Mouse (Mus musculus): ENCODE data around the gene Zbtb38. TPM values are rescaled to one million over a fixed set of nuclear protein-coding genes. Genes with fewer than 3 reads are reported as not detected.

The Zbtb38 gene
- total RNA-seq, 2 experiments from 2014 or later = 16.7 to 24.2 TPM

- no peak for DNase-seq
- intact Hi-C loops (cut with DNase I) = loop anchor here (5.0 kb wide), 1 partner anchor 58 kb away; no protein-coding TSS in a partner anchor
Observed at GRCm38 (mm10) chr9:96763847-96764631, 11.4 kb upstream of the Zbtb38 start.

- DNase-seq = no peak
- intact Hi-C loops (cut with DNase I) = loop anchor here (5.0 kb wide), 1 partner anchor 59 kb away; no protein-coding TSS in a partner anchor
Observed at GRCm38 (mm10) chr9:96763025-96763424, 10.4 kb upstream of the Zbtb38 start.

- intact Hi-C loops (cut with DNase I) = no loop called here
- peak; percentile 35 to 49 for DNase-seq
Observed at GRCm38 (mm10) chr9:96758749-96759597, 6.3 kb upstream of the Zbtb38 start.

- DNase-seq = no peak
- intact Hi-C loops (cut with DNase I) = no loop called here
Observed at GRCm38 (mm10) chr9:96756638-96757435, 4.2 kb upstream of the Zbtb38 start.

GRCm38 (mm10) chr9:96755761-96756160 is 3.1 kb upstream of the Zbtb38 start:
- intact Hi-C loops (cut with DNase I) = loop anchor here (2.0 kb wide), 1 partner anchor 81 kb away; no protein-coding TSS in a partner anchor
- no peak for DNase-seq

- DNase-seq = no peak
- intact Hi-C loops (cut with DNase I) = loop anchor here (2.0 kb wide), 1 partner anchor 80 kb away; no protein-coding TSS in a partner anchor
Observed at GRCm38 (mm10) chr9:96754625-96754969, 2.0 kb upstream of the Zbtb38 start.

- DNase-seq = no peak
- intact Hi-C loops (cut with DNase I) = loop anchor here (2.0 kb wide), 1 partner anchor 79 kb away; no protein-coding TSS in a partner anchor
Observed at GRCm38 (mm10) chr9:96753921-96754624, 1.4 kb upstream of the Zbtb38 start.

- DNase-seq = no peak
- intact Hi-C loops (cut with DNase I) = no loop called here
Observed at GRCm38 (mm10) chr9:96753392-96753791, 761 bp upstream of the Zbtb38 start.

GRCm38 (mm10) chr9:96751821-96752602 is 619 bp downstream of the Zbtb38 start:
- DNase-seq = peak in 1 of 2 experiments; percentile 17
- intact Hi-C loops (cut with DNase I) = no loop called here

- DNase-seq = no peak
- intact Hi-C loops (cut with DNase I) = no loop called here
Observed at GRCm38 (mm10) chr9:96750636-96751035, 2.0 kb downstream of the Zbtb38 start.

- intact Hi-C loops (cut with DNase I) = no loop called here
Observed at GRCm38 (mm10) chr9:96746527-96746926, 6.1 kb downstream of the Zbtb38 start.

GRCm38 (mm10) chr9:96744909-96745308 is 7.7 kb downstream of the Zbtb38 start:
- intact Hi-C loops (cut with DNase I) = no loop called here
- no peak for DNase-seq

More at GRCm38 (mm10) chr9:96746527-96746926, 6.1 kb downstream of the Zbtb38 start:
- DNase-seq = no peak

- no peak for DNase-seq
- intact Hi-C loops (cut with DNase I) = no loop called here
Observed at GRCm38 (mm10) chr9:96741365-96742085, 11.1 kb downstream of the Zbtb38 start.

GRCm38 (mm10) chr9:96740712-96741364 is 11.8 kb downstream of the Zbtb38 start:
- DNase-seq = no peak

GRCm38 (mm10) chr9:96739808-96740711 is 12.6 kb downstream of the Zbtb38 start:
- DNase-seq = no peak
- intact Hi-C loops (cut with DNase I) = no loop called here

More at GRCm38 (mm10) chr9:96740712-96741364, 11.8 kb downstream of the Zbtb38 start:
- intact Hi-C loops (cut with DNase I) = no loop called here

GRCm38 (mm10) chr9:96738563-96739355 is 13.9 kb downstream of the Zbtb38 start:
- no peak for DNase-seq
- intact Hi-C loops (cut with DNase I) = no loop called here

Measured in gastrocnemius, postnatal 36 days (tissue).